Mouse (Mus musculus) yolk sac, embryonic 10.5 days (tissue): Measurements from ENCODE around the gene Rrn3.
A peak's percentile ranks its signal among the peaks of the same experiment; 100 is the strongest.
"Not testable (repeated sequence)": the region's sequence is repeated elsewhere in the genome, so short reads cannot be mapped to it uniquely, and the experiment has no call there.

Experiments
- DNase-seq: peaks from one replicate; pipeline ENCODE4 v3.0.0-alpha.2; 2017; ENCODE audit warnings: low spot score

The Rrn3 gene

DNA sequence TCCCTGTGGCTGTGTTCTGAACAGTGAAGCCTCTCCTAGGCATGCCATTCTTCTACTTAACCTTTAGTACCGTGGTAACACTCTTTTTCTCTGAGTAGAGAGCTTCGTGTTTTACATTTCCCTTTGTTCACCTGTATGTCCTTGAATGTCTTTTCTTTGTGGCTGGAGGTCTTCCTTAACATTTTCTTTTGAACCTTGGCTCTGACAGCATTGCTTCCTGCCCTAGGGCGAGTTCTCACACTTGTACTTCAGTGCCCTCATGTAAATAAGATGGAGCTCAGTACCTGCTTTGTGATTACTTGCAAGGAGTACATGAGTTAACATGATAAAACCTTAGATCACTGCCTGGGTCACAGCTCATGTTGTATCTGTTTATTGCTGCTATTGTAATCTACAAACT lies 5.4 kb downstream of the Rrn3 start:
- no peak for DNase-seq

DNA sequence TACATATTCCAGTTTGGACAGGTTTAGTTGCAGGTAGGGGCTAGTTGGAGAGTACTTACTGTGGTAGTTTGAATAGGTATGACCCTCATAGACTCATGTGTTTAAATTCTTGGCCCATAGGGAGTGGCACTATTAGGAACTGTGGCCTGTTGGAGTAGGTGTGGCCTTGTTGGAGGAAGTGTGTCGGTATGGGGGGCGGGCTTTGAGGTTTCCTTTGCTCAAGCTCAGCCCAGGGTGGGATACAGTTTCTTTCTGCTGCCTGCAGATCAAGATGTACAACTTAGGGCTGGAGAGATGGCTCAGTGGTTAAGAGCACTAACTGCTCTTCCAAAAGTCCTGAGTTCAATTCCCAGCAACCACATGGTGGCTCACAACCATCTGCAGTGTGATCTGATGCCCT lies 12.9 kb downstream of the Rrn3 start:
- DNase-seq, result not testable (repeated sequence)

DNA sequence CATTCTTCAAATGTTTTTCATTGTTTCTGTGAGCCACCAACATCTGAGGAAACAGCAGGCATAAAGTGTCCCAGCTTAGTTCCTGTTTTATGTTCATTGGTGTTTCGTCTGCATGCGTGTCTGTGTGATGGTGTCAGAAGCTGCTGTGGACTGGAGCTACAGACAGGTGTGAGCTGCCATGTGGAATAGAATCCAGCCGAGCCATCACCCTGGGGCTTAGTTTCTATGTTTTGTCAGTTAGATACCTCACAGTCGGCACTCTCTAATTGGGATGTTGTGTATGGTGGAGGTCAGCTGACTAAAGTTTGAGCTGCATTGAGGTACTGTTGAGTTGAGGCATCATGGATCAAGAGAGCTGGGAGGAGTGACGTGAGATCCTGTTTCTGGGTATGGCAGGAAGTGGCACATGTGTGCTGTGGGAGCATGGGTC lies 16.3 kb downstream of the Rrn3 start:
- DNase-seq, result no peak

DNA sequence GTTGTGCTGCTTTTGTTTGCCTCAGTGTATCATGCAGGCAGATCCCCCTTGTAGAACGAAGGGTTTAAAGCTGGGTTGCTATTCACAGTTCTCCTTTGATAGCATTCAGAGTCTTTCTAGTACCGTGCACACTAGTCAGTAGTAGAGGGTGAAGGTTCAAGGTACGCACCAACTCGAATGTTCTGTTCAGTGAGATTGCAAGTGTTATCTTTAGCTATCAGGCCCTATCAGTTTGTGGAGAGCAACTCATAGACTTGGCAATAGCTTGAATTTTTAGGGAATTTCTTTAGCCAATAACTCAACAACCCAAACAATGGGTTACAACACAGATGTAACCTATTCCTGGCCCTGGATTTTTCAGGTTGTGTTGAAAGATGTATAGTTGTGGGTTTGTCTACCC lies 20.7 kb downstream of the Rrn3 start:
- no peak for DNase-seq

DNA sequence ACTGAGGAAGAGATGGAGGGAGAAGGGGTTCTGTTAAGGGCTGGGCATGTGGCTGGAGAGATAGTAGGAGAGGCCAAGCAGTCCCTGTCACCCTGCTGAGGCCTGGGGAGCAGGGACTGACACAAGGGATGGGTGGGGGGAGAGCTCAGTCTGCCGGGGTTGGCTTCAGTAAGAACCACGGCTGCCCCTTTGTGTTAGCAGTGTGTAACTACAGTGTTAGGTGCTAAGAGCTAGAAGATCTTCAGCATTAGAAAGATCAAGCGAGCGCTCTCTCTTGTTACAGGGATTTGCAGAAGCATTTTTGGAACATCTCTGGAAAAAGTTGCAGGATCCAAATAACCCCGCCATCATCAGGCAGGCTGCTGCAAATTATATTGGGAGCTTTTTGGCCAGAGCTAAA lies 24.2 kb downstream of the Rrn3 start:
- DNase-seq, result no peak

DNA sequence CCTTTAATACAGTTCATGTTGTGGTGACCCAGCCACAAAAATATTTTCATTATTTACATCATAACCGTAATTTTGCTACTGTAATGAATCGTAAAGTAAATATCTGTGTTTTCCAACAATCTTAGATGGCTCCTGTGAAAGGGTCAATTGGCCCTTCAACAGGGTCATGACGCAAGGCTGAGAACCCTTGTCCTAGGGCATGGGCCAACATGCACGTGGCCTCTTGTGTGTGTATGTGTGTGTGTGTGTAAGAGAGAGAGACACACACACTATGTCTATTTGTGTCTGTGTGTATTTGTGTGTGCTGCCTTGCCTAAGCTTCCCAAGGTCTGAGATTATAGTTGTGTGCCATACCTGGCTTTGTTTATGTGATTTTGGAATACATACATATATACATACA lies 27.1 kb downstream of the Rrn3 start:
- no peak for DNase-seq

DNA sequence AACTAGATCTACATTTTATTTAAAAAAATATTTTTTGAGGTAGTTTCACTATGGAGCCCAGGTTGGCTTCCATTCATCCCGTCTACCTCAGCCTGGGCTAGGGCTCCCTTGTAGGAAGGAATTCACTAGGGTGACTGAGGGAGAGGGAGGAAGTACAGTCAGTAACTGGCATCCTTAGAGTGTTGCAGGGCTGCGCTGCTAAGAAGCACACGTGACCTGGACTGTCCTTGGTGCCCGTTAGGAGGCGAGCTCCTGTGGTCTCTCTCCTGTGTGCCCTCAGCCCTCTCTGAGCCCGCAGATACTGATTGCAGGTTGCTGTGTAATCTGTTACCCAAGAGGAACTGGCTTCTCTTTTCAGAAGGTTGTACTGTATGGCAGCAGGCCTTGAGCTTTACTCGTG lies 27.9 kb downstream of the Rrn3 start:
- DNase-seq, result no peak

DNA sequence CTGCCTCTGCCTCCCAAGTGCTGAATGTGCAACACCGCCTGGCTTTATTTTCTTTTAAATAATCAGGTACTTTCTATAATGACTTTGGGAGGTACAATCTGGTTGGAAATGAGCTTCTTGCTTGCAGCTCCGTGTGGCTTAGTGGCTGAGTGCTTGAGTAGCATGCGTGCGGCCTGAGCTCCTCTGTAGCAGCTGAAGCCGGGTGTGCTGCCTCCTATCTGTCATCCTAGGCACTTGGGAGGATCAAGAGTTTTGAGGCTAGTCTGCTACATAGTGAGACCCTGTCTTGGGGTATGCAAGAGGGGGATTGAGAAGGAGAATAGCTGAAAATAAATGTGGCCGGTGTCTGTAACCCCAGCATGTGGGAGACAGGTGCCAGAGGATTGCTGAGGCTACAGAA lies 31.6 kb downstream of the Rrn3 start:
- no peak for DNase-seq

DNA sequence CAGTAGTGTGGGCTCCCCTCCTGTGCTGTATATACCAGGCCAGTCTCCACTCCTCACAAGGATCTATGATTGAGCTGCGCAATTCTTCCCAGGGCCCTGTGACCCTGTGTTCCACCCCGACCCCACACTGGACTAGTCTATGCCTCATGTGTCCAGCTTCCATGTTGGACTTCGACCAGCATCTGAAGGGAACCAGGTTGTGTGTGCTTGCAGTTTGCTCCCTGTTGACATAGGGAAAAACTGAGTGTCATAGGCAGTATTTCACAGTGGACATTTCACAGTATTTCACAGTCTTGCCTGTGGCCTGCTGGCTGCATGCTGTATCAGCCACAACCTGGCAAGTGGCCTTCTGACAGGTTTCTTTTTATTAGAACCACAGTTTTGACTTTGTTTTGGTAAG lies 32.7 kb downstream of the Rrn3 start:
- no peak for DNase-seq

DNA sequence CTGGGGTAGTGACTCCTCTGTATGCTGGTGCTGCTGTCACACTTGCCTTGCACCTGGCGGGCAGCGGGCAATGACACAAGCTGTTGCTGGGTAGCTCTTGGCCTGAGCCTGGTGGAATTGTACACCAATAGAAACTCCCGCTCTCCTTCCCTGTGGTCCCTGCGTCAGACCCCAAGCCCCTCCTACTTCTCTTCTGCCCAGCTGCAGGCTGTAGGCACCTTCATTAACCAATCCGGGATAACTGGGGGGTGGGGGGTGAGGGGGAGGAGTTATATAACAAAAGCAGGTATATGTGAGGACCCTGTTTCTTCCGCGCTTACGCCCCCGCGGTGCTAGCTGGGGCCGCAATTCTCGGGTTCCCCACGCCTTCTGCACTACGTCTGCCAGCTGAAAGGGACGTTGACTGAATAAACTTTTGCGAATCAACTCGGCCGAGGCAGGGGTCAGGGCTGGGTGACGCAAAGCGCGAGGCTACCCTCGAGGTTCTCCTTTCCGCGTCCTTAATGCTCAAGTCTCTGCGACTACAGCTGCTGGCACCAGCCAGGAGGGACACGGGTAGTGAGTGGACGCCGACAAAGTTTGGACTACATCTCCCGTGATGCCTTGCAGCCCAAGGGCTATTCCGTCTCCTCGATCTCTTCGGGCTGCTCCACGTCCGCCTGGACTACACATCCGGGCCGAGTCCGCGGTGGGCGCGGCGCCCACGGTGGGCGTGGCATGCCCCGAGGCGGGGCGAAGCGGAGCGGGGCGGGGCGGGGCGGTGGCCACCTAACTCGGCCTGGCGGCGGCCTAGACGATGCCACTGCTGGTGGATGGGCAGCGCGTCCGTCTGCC lies 38.3 kb downstream of the Rrn3 start, which contains the start of gene Ntan1:
Gene Ntan1 (plus strand): TSS at position 286 of the 834 bp plus-strand sequence.
- DNase-seq, result peak; percentile 95

DNA sequence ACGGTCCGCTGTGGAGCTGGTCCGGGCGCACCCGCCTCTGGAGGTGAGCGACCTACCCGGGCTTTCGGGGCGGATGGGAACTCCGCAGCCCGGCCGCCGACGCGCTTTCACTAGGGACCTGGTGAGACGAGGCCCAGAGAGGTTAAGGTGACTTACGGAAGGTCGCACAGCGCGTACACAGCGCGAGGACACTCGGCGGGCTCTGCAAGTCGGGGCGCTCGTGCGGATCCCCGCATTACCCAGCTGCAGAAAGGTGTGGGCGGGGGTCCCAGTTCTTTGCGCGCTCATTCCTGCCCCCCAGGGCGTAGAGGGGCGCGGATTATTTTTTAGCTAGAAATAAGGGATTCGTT lies 38.9 kb downstream of the Rrn3 start:
- no peak for DNase-seq

DNA sequence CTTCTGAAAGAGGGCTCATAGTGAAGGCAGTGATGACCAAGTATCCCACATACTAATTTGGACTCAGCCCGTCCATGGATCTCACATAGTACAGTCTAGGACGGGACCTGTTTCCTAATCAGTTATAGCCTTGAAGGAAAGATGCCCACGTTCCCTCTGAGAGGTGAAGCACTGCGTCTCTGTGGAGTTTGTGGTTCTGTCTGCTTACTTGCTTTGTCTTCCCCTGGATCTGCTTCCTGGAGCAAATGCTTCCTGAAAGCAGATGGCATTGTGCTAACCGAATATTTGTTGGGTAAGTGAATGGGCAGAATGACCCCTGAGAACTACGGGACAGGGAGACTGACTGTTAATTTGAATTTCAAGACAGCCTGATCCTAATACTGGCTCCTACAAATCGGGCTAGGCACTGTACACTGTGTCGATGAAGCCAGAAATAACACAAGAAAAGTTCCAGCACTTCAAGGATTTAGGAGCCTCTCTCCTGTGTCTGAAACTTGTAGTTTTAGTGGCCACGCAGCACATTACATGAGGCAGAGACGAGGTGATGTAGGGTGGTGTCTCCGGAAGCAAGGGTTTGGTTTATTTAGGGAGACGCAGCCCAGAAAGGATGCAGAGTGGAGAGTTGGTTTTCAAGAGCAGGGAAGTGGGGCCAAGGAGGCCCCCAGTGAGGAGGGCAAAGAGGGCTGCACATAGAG lies 39.4 kb downstream of the Rrn3 start:
- no peak for DNase-seq

DNA sequence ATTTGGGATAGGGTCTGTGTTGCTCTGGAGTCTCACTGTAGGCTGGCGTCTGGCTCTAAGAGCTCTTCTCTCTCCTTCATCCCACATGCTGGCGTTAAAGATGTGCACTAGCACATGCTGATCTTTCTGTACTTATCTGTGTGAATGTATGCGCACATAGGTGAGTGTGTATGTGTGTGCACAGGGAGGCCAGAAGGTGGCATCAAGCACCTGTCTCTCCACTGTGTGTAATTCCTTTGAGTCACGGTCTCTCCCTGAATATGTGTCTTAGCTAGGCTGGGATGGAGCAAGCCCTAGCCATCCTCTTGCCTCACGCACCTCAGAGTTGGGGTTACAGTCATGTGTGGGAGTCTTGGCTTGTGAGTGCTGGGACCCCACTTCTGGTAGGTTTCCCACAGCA lies 40.3 kb downstream of the Rrn3 start:
- no peak for DNase-seq

DNA sequence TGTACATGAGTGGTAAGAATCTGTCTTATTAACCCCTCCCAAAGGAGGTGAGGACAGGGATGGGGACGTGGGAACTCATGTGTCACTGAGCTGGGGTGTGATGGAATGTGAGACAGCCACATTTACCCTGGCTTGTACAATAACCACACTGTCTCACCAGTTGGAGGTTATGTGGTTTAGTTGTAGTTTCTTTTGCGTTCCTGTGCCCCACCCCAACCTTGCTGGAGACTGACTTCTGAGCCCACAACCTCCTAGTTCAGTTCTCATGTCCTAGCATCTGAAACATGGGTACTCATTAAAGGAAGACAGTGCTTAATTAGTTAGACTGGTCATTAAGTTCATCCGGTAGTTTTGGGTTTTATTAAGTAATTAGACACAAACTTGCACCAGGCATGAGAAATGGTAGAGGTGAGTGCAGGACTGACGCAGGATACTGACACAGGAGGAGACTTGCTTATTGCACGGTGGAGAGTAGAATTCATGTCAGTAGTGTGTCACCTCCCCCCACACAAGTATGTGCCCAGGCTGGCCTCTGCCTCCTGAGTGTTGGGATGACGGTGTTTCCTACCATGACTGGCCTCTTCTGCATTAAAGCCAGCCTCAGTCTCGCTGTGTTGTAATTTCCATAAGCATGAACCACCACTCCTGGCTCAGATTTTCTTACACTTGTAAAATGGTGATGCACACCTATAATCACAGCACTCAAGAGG lies 45.4 kb downstream of the Rrn3 start:
- DNase-seq, result no peak

DNA sequence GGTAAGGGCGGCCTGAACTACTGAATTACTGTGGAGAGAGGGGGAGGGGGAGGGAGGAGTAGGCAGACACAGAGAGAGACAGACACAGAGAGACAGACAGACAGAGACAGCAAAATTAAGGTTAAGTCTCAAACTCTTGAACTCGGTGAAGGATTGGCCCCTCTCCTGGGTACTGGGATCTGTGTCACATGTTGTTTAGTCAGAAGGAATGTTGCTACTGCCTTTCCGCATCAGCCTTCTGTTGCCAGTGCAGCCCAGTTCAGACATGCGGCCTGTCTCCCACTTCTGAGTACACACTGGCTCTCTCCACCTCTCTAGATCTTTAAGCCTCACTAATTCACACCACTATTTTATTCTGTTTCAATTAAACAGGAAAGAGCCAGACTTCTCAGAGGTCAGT lies 46.0 kb downstream of the Rrn3 start:
- DNase-seq, result no peak

DNA sequence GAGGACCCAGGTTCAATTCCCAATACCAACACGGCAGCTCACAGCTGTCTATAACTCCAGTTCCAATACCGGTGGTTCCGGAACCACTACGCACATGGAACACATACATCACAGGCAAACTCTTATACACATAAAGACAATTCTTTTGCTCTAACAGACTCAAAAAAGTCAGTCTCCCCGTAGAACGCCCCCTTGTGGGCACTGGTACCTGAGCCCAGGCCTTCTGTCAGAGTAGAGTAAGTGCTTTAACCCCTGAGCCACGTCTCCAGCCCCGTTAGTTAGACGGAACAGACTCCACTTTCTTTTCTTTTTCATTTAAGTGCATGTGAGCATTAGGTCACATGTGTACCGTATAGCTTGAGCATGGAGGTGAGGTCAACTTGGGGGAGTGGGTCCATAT lies 49.9 kb downstream of the Rrn3 start:
- no peak for DNase-seq

DNA sequence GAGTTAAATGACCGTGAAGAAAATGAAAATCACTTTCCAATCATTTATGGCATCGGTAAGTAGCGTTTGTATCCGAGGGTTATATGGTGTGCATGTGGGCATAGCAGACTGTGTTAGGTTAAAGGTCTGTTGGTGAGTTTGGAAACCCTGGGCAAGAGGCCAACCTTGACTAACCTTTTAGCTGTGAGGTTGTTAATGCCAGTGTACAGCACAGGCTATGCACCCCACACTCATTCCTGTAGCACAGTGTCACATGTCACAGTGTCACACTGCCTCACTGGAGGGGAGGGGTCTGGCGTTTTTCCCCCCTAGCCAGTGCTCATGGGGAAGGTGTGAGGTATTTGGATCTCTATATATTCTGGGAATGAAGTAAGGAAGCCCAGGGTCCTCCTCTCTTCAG lies 51.1 kb downstream of the Rrn3 start:
- no peak for DNase-seq

DNA sequence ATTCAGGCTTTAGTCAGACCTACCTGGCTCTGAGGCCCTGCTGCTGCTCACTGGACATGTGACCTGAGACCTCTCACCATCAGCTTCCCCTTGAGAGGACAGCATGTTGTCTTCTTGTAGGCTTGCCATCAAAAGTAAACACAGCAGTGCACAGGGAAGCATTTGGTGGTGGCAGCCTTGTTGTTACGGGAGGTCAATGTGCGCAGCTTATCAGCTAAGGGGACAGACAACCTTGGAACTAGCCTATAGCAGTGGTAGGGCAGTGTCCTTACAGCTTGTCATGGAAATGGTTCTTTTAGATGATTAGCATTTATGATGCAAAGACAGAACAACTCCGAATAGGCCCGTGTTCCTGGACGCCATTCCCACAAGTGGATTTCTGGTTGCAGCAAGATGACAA lies 53.9 kb downstream of the Rrn3 start:
- peak; percentile 80 for DNase-seq

DNA sequence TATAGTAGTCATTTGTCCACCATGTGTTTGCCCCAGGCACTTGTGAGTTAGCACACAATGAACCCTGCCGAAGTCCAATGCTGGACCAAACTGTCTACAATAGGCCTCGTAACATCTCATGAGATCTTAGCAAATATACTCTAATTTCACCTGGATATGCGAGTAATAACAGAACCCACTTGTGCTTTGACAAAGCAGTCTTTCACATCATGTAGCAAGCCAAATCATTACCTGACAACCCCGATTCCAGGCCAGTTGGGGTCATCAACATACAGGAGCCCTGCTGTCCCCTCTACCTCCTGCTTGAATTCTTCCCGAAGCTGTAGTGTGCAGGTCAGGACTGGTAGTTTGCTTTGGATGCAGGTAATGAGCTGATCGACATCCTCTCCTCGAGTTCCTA lies 59.5 kb downstream of the Rrn3 start:
- no peak for DNase-seq

DNA sequence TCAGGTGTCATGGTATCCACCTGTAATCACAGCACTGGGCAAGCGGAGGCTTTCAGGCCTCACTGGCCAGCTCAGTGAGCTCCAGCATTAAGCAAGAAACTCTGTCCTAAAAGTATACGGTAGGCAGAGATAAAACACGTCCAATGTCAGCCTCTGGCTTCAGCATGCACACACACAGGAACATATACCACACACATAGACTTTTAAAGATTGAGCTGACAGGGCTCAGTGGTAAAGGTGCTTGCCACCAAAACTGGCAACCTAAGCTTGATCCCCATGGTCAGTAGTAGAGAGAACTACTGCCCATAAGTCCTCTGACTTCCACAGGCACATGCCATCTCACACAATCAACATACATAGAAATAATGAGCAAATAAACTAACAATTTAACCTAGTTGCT lies 60.4 kb downstream of the Rrn3 start:
- DNase-seq, result no peak

DNA sequence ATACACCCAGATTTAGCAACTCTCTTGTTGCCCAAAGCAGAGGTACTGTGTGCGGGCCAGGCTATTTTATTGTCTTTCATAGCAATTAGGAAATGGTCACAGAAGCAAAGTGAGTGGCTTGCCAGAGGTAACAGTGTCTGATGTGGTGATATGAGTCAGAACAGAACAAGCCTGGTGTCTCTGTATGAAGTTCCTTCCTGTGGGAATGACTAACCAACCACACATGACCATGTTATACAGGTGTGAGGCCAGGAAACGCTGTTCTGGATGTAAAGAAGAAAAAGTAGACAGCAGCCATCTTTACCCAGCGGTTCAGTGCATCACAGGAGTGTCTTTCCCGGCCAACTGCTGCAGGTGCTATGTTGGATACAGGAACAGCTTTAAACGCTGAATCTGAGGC lies 64.5 kb downstream of the Rrn3 start:
- no peak for DNase-seq

DNA sequence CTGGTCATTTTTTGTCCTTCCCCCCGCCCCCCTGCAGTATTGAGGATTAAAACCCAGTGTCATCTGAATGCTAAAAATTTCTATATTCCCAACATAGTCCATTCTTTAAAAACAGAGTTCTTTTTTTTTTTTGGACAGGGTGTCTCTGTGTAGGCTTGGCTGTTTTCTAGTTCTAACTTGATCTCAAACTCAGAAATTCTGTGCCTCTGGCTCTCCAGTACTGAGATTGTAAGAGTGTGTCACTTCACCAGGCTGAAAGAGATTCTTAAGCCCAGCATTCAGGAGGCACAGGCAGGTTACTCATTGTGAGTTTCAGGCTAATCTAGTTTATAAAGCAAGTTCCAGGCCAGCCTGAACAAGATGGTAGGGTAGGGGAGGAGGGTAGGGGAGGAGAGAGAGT lies 66.2 kb downstream of the Rrn3 start:
- no peak for DNase-seq

DNA sequence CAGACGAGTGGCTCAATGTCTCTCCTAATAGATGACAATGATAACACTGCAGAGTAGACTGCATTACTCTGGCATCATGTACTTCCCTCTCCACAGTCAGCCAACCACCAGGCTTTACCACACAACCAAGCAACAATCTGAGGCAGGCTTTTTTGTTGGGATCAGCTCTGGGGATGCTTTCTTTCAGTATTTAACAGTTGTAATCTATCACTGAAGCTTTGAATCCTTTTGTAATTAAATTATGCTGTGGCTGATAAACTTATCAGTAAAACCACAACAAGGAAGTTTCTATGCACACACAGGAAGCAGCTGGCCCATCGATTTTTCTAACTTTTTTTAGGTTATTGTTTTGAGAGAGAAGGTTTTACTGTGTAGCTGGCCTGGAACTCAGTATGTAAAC lies 67.8 kb downstream of the Rrn3 start:
- no peak for DNase-seq
